Mouse (Mus musculus): ENCODE data around the gene Slco3a1. TPM values are rescaled to one million over a fixed set of nuclear protein-coding genes. Genes with fewer than 3 reads are reported as not detected.

Slco3a1 gene
- total RNA-seq, 2 experiments from 2014 or later, result 2.5 TPM

GRCm38 (mm10) chr7:74493775-74494174 lies 60.8 kb downstream of the Slco3a1 start:
- ATAC-seq (replicated peaks; ENCODE audit: low FRiP score, low TSS enrichment, poor library complexity, severe bottlenecking), result no peak

DNA sequence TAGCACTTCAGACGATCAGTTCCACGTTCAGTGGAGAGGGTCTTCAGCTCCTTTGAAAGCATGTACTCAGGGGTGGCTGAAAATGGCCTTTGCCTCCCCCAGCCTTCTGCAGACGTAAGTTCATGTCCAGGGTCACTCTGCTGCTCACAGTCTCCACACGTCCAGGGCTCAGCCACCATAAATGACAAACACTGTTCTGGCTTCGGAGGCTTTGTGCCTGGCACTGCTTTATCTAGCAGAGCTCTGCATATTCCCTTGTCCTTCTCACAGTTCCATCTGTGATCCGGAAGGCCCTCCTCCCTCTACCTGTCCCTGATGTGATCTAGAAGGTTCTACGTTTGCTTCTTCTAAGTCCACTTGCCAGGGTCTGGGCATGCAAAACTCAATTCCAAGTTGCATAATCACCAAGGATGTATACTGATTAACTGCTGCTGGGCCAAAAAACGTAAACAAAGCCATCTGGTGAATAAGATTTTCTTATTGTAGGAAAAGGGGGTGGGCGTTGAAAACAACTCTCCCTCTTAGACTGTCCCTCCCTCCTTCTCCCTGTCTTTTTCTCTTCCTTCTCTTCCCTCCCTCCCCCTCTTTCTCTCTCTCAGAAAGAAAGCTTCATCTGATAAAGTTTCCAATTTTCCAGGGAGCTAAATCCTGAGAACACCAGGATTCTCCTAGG lies 62.8 kb downstream of the Slco3a1 start:
- ATAC-seq (replicated peaks; ENCODE audit: low FRiP score, low TSS enrichment, poor library complexity, severe bottlenecking), result no peak

DNA sequence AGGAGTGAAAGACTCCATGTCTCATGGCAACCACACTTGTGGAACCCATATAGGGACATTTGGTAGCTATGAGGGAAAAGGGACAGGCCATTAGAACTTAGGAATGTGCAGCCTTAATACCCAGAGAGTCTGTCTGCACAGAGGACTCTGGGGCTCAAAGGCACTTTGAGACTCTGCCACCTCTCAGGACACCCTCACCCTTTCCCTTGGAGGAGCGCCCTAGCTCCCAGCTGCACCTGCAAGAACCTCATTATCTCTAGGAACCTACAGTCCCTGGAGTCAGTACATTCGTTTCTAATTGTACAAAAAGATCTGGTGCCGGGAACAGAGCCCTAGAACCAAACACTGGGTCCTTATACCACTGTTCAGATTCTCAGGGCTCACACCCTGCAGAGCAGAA lies 66.4 kb downstream of the Slco3a1 start:
- ATAC-seq (replicated peaks; ENCODE audit: low FRiP score, low TSS enrichment, poor library complexity, severe bottlenecking), result no peak

- no peak for ATAC-seq (replicated peaks; ENCODE audit: low FRiP score, low TSS enrichment, poor library complexity, severe bottlenecking)
Observed at GRCm38 (mm10) chr7:74487727-74488126, 66.9 kb downstream of the Slco3a1 start.

GRCm38 (mm10) chr7:74486083-74486482 lies 68.5 kb downstream of the Slco3a1 start:
- no peak for ATAC-seq (replicated peaks; ENCODE audit: low FRiP score, low TSS enrichment, poor library complexity, severe bottlenecking)

DNA sequence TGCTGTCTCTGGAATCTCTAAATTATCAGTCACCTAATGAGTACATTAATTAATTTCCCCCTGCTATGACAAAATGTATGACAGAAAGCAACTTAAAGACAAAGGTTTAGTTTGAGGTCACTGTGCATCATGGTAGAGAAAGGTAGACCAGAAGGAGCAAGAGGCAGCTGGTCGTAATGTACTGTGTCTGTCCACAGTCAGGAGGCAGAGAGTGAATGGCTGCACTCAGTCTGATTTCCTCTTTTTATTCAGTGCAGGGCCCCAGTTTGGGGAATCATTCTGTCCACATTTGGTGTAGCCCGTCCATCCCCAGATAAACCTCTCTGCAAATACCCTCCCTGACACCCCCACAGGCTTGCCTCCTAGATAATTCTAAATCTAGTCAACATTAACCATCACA lies 68.9 kb downstream of the Slco3a1 start:
- ATAC-seq (replicated peaks; ENCODE audit: low FRiP score, low TSS enrichment, poor library complexity, severe bottlenecking), result no peak

GRCm38 (mm10) chr7:74484024-74484385 lies 70.6 kb downstream of the Slco3a1 start:
- no peak for ATAC-seq (replicated peaks; ENCODE audit: low FRiP score, low TSS enrichment, poor library complexity, severe bottlenecking)

- ATAC-seq (replicated peaks; ENCODE audit: low FRiP score, low TSS enrichment, poor library complexity, severe bottlenecking), result no peak
Observed at GRCm38 (mm10) chr7:74483294-74484023, 71.1 kb downstream of the Slco3a1 start.

DNA sequence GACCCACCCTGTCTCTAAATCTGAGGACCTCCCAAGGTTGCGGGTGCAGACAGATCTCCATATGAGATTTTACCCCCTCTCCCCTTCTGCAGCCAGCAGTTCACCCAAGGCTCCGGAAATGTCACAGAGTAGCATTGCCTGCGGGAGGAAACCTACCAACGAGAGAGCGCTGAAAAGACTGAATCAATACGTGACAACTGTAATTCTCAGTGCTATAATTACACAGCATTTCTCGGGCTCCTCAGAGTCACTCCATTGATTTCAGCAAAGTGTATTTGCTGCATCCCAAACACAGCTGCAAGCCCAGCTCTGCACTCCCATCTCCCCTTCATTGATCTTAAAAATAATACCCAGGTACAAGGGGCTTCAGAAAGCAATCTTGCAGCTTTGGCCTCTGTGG lies 82.8 kb downstream of the Slco3a1 start:
- ATAC-seq (replicated peaks; ENCODE audit: low FRiP score, low TSS enrichment, poor library complexity, severe bottlenecking), result no peak

DNA sequence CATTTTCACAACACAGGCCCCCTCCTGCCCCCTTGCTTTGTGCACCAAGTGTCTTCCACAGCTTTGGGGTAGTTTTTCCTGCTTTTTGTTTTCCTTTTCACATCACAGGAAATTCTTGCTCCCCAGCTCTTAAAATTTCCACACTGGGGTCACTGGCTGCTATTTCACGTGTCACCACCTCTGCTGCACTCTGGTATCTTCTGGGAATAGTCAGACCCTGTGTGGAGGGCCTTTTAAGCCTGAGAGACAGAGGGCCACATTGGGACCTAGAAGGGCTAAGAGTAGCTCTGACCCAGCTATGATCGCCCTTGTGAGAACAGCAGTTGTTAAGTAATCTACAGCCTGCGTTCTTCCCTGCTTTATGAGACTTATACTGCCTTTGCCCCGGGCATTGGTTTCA lies 87.7 kb downstream of the Slco3a1 start:
- ATAC-seq (replicated peaks; ENCODE audit: low FRiP score, low TSS enrichment, poor library complexity, severe bottlenecking), result no peak

GRCm38 (mm10) chr7:74464638-74465037 lies 89.9 kb downstream of the Slco3a1 start:
- no peak for ATAC-seq (replicated peaks; ENCODE audit: low FRiP score, low TSS enrichment, poor library complexity, severe bottlenecking)

GRCm38 (mm10) chr7:74462451-74462850 lies 92.1 kb downstream of the Slco3a1 start:
- no peak for ATAC-seq (replicated peaks; ENCODE audit: low FRiP score, low TSS enrichment, poor library complexity, severe bottlenecking)

DNA sequence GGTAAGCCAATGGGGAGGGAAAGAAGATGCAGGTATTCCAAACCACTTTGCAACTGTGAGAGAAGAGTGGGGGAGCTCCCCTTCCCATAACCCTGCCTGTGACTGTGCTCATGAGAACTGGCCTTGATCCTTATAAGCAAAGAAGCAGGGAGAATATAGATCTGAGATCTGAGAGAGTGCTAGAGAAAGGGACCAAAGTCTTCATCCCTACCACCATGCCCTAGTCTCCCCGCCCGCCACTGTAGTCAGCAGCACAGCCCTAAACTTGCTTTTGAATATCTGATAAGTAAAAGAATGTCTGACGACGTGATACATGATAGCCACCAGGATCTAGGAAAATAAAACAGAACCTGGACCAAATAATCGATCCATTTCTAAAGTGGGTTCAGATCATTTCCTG lies 92.8 kb downstream of the Slco3a1 start:
- ATAC-seq (replicated peaks; ENCODE audit: low FRiP score, low TSS enrichment, poor library complexity, severe bottlenecking), result no peak

DNA sequence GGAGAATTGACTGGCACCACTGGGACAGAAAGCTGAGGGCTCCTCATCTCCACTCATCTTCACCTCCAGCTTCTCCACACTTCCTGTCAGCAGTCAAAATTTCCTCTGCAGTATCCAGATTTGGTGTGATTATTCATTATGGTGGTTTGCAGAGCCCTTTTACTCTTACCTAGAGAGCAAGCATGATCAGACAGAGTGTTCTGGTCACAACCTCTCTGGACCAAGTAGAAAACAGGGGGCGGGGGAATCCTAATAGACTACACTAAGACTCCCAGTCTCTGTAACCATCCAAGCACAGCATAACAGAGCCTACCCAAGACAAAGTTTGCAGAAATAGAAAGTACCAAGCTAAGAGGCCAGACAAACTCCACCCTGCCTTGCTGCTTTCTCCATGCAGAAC lies 93.4 kb downstream of the Slco3a1 start:
- no peak for ATAC-seq (replicated peaks; ENCODE audit: low FRiP score, low TSS enrichment, poor library complexity, severe bottlenecking)

- ATAC-seq (replicated peaks; ENCODE audit: low FRiP score, low TSS enrichment, poor library complexity, severe bottlenecking), result no peak
Observed at GRCm38 (mm10) chr7:74459812-74460211, 94.8 kb downstream of the Slco3a1 start.

GRCm38 (mm10) chr7:74459277-74459676 lies 95.3 kb downstream of the Slco3a1 start:
- ATAC-seq (replicated peaks; ENCODE audit: low FRiP score, low TSS enrichment, poor library complexity, severe bottlenecking), result no peak

DNA sequence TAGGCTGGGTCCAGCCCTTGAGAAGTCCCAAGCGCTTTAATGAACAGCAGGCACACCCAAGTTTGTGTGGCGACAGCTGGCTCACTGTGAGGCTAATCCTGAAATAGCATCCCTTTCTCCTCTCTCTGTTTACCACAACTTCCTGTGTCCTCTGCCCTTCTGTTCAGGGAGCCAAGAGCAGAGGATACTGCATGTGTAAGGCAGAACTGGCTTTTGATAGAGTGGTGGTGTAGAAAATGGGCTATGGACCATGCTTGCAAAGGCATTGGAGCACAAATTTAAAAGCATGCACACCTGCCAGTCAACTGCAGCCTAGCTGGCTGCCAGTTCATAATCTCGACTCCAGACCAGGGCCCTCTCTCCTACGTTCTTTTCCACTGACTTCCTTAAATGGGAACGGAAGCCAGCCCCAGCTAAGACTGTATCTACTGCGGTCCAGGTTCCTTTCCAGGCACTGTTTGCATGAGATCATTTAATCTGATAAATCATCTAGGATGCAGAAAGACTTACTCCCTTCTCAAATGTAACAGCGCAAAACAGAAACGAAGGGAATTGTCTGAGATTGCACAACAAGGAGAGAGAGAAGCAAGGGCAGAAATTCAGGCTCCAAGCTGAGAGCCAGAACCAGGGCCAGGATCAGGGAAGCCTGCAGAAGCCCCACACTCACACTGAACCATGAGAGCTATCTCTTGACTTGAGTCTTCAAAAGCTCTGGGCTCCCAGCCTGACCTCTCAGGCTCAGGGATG lies 95.9 kb downstream of the Slco3a1 start:
- peak; percentile 47 for ATAC-seq (replicated peaks; ENCODE audit: low FRiP score, low TSS enrichment, poor library complexity, severe bottlenecking)

- no peak for ATAC-seq (replicated peaks; ENCODE audit: low FRiP score, low TSS enrichment, poor library complexity, severe bottlenecking)
Observed at GRCm38 (mm10) chr7:74457347-74457975, 97.1 kb downstream of the Slco3a1 start.

DNA sequence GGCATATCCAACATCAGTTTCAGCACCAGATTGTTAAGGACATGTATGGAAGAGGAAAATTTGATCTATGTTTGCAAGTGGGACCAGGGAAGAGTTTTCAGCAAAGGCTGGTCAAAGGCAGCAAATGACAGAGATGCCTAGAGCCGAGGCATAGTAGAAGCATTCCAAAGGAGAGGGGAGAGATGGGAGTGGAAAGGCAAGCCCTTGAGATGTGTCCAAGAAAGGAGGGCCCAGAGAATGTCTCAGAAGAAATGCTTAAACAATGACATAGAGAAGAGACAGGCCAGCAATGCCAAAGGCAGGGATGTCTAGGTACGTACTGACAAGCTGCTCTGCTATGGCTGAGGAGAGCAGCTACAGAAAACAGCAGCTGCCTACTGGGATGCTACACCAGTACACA lies 97.8 kb downstream of the Slco3a1 start:
- ATAC-seq (replicated peaks; ENCODE audit: low FRiP score, low TSS enrichment, poor library complexity, severe bottlenecking), result no peak

DNA sequence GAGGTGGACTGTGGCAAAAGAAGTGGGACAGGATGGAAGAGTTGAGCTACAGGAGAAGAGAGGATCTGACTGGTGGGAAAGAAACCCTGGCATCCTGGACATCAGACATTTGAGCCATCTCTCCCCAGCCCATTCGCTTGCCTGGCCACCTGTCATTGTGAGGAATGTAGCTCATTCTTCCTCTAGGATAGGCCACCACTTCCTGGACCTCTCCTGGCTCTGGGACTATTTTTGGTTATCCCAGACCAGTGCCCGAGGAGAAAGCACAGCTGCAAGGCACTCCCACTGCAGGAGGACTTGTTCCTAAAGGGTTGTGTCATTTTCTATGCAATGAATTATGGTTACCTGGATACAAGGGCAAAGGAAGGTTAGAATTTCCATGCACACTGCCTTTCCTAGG lies 103.5 kb downstream of the Slco3a1 start:
- no peak for ATAC-seq (replicated peaks; ENCODE audit: low FRiP score, low TSS enrichment, poor library complexity, severe bottlenecking)
